Mouse (Mus musculus): ENCODE measurements at regions not wholly inside any gene's neighbourhood (a gene's known extent, or its start where the extent isn't known, plus 50 kb on each side); places are given as distances from the start of the nearest gene placed in this dataset.

DNA sequence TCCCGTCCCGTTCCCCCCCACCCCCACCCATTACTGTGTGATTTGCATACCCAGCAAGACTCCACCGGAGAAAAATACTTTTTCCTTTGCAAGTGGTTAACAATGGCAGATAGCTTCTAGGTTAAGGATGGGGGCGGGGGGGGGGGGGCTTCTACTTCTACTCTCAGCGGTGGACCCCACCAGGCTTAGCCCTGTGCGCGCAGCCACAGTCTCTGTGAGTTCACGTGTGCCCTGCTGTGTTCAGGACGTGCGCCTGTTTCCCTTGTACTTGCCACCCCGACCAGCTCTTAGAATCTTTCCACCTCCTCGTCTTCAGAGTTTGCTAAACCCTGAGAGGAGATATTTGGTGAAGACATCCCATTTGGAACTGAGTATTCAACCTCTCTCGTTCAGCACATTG lies 86.9 kb downstream of the Inhbb start:
- ATAC-seq (ENCODE audit: low FRiP score, low read depth): no peak
- 32% methylated on average over 13 of the region's 13 CpGs for WGBS
- H3K9me3 ChIP-seq: no peaks in the 10 kb centered on the region

GRCm38 (mm10) chr1:119330751-119331326 lies 91.2 kb downstream of the Inhbb start:
- Histone ChIP-seq H3K9ac (no peak overlapping the region), H3K27ac (no peak overlapping the region), H3K36me3 (no peaks in the 10 kb centered on the region), H3K4me2 (replicated peaks) (no peak overlapping the region), H3K4me1 (peaks cover 18% of the 10 kb centered on the region), H3K27me3 (replicated peaks) (no peaks in the 10 kb centered on the region), H3K4me3 (no peak overlapping the region), H3K9me3 (no peaks in the 10 kb centered on the region)
- WGBS: 85% methylated on average over 4 of the region's 4 CpGs
- ATAC-seq (ENCODE audit: low FRiP score, low read depth): no peak

More for the DNA sequence above, 86.9 kb downstream of the Inhbb start:
- Histone ChIP-seq H3K27me3 (replicated peaks) (no peaks in the 10 kb centered on the region), H3K27ac (no peak overlapping the region), H3K36me3 (no peaks in the 10 kb centered on the region), H3K4me3 (no peak overlapping the region), H3K4me2 (replicated peaks) (no peak overlapping the region), H3K9ac (no peak overlapping the region), H3K4me1 (no peaks in the 10 kb centered on the region)

- H3K27me3 ChIP-seq (replicated peaks): no peaks in the 10 kb centered on the region
- no peak overlapping the region for H3K9ac ChIP-seq
- H3K27ac ChIP-seq: peak overlapping the region; percentile 46; the same call in 1 of the 2 replicates
- no peaks in the 10 kb centered on the region for H3K36me3 ChIP-seq
- WGBS: 37% methylated on average over 7 of the region's 7 CpGs
- no peak overlapping the region for H3K4me3 ChIP-seq
- peaks cover 18% of the 10 kb centered on the region for H3K4me1 ChIP-seq
- H3K4me2 ChIP-seq (replicated peaks): peak overlapping the region; percentile 2; the same call in 1 of the 2 replicates
- no peaks in the 10 kb centered on the region for H3K9me3 ChIP-seq
- peak; percentile 52 for ATAC-seq (ENCODE audit: low FRiP score, low read depth)
These were observed 92.2 kb downstream of the Inhbb start for GRCm38 (mm10) chr1:119329693-119330434.

DNA sequence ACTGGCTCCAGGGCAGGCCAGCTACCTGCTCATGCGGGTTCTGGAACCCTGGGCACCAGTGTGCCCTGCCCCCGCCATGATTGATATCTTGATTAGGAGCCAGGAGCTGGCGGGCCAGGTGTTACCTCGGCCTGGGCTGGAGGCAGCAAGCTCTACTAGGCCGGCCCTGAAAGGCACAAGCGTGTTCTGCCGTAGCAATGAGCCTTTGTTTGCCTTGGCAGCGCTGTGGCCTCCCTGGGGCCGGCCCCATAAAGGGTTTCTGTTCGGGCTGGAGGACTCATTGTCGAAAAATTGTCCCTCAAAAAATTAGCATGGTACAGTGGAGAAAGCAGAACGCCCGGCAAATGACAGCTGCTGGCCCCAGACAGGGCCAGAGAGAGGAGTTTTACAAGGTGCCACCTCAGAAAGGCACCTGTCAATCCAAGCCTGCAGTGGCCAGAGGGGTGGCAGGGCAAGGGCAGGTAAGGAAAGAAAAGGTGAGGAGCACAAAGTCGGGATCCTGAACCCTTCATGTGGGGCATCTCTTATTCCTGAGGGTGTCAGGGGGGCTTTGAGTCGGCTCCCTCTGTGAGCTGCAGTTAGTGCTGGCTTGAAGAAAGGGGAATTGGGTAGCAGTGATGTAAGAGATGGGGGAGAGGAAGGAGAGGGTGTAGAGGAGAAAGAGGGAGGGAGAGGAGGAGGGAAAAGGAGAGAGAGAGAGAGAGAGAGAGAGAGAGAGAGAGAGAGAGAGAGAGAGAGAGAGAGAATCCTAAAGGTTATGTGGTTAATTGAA lies 92.9 kb downstream of the Inhbb start:
- peak; percentile 82 for ATAC-seq (ENCODE audit: low FRiP score, low read depth)
- Histone ChIP-seq H3K36me3 (no peaks in the 10 kb centered on the region), H3K4me1 (peaks cover 18% of the 10 kb centered on the region), H3K4me2 (replicated peaks) (peak overlapping the region; percentile 2; the same call in 1 of the 2 replicates), H3K4me3 (no peak overlapping the region), H3K9me3 (no peaks in the 10 kb centered on the region), H3K27ac (peak overlapping the region; percentile 46; the same call in 1 of the 2 replicates), H3K9ac (no peak overlapping the region), H3K27me3 (replicated peaks) (no peaks in the 10 kb centered on the region)
- WGBS: 6% methylated on average over 15 of the region's 15 CpGs

DNA sequence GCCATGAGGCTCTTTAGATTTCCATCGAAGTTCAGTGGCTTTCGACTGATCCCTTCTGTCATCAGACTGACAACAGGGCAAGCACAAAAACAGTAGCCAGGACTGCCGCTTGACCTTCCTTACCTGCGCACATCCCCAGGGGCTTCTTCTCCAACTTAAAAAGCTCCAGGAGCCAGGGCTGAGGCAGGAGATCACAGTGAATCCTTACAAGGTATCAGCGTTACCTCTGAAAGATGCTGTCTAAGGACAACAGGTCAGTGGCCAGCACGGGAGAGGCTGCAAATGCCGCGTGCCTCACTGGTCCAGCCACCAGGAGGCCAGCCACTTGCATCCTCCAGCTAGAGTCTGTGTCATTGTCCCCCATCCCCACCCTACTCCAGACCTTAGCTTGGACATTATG lies 97.5 kb downstream of the Inhbb start:
- H3K36me3 ChIP-seq: no peaks in the 10 kb centered on the region
- no peak overlapping the region for H3K4me3 ChIP-seq
- peaks cover 12% of the 10 kb centered on the region for H3K4me1 ChIP-seq
- no peaks in the 10 kb centered on the region for H3K27me3 ChIP-seq (replicated peaks)
- WGBS: 83% methylated on average over 8 of the region's 8 CpGs
- no peak overlapping the region for H3K27ac ChIP-seq
- no peak overlapping the region for H3K4me2 ChIP-seq (replicated peaks)
- no peak for ATAC-seq (ENCODE audit: low FRiP score, low read depth)
- H3K9ac ChIP-seq: no peak overlapping the region
- H3K9me3 ChIP-seq: no peaks in the 10 kb centered on the region

DNA sequence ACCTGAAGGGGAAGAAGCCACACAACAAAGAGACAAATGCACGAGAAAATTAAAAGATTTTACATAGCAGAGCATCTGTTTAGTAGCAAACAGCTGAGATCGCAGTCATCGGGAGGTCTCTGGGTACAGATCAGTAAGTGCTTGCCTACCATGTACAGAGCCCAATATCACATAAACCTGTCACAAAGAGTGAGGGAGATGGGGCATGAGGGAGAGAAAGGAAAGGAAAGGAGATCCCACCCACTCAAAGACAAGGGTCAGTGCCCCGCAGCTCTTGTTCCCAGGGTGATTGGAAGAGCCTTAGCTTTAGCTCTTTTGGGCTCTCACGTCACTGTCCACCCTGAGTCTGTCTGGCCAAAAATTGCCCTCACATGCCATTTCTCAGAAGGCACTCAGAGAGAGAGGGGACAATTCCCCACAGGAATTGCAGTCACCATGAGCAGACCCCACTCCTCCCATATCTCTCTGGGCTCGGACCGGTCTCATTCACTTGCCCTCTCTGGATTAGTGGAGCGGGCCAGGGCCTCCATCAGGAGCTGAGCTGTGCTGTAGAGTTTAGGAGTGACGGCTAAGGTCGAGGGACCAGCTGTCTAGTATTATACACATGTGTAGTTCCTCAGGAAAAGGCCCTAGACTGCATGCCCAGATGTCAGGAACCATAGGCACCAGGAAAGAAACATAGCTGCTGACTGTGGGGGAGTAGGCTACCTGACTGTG lies 99.6 kb downstream of the Inhbb start:
- Histone ChIP-seq H3K36me3 (no peaks in the 10 kb centered on the region), H3K4me3 (no peak overlapping the region), H3K4me1 (no peaks in the 10 kb centered on the region), H3K27ac (no peak overlapping the region), H3K9me3 (no peaks in the 10 kb centered on the region), H3K27me3 (replicated peaks) (no peaks in the 10 kb centered on the region), H3K9ac (no peak overlapping the region), H3K4me2 (replicated peaks) (no peak overlapping the region)
- no peak for ATAC-seq (ENCODE audit: low FRiP score, low read depth)
- 83% methylated on average over 10 of the region's 10 CpGs for WGBS

DNA sequence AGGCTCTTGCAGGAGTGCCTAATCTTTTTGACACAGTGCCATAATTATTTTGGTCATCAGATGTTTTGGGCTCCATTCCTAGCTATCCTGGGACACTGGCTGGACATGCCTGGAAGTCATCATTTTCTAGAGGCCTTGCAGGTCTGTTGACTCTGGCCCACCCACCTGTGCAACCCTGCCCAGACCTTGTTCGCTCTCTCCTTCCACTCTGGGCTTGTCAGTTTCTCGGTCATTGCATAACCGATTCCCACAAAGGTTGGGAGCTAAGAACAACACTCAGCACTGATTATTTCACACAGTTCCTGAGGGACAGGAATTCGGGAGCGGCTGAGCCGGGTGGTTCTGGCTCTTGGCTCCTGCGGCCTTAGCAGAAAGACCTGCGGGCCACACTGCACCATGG lies 100.2 kb downstream of the Inhbb start:
- no peak overlapping the region for H3K4me3 ChIP-seq
- ATAC-seq (ENCODE audit: low FRiP score, low read depth): no peak
- no peaks in the 10 kb centered on the region for H3K9me3 ChIP-seq
- H3K36me3 ChIP-seq: no peaks in the 10 kb centered on the region
- H3K9ac ChIP-seq: no peak overlapping the region
- no peak overlapping the region for H3K4me2 ChIP-seq (replicated peaks)
- H3K4me1 ChIP-seq: no peaks in the 10 kb centered on the region
- no peak overlapping the region for H3K27ac ChIP-seq
- WGBS: 92% methylated on average over 8 of the region's 8 CpGs
- no peaks in the 10 kb centered on the region for H3K27me3 ChIP-seq (replicated peaks)

GRCm38 (mm10) chr1:119317006-119317405 lies 105.0 kb downstream of the Inhbb start:
- H3K27ac ChIP-seq: no peak overlapping the region
- no peaks in the 10 kb centered on the region for H3K36me3 ChIP-seq
- 89% methylated on average over 4 of the region's 4 CpGs for WGBS
- no peak overlapping the region for H3K9ac ChIP-seq
- ATAC-seq (ENCODE audit: low FRiP score, low read depth): no peak
- H3K9me3 ChIP-seq: no peaks in the 10 kb centered on the region
- H3K4me1 ChIP-seq: no peaks in the 10 kb centered on the region
- no peak overlapping the region for H3K4me2 ChIP-seq (replicated peaks)
- H3K27me3 ChIP-seq (replicated peaks): no peaks in the 10 kb centered on the region
- no peak overlapping the region for H3K4me3 ChIP-seq

DNA sequence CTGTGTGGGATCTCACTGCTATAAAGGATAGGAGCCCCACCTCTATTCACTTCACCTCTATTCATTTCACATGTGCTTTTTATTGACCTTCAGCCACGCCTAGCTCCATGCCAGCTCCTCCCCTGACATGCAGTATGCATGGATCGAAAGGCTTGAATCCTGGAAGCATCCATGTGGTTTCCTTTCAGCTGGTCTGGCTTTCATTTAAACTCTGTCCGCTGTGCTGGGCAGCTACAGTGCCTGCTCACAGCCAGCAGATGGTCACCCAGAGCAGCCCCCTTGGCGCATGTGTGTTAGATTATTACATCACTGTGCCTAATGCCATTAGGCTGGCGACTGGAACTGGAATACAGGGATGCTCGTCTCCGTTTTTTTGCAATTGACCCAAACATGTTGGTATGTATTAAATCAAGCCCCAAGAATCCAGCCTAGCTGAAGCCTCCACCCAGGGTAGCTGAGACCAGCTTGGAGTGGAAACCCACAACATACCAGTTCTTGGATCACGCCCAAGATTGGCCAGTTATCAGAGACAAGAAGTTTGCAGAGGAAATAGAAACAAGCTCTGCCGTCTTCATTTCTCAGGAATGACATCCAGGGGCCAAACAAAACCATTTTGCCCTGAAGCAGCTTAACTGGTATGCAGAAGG lies 113.2 kb downstream of the Inhbb start:
- WGBS: 77% methylated on average over 9 of the region's 9 CpGs
- H3K4me2 ChIP-seq (replicated peaks): no peak overlapping the region
- H3K27me3 ChIP-seq (replicated peaks): 0 out of 2 replicates have a peak, but pooled peaks cover 3% of the 10 kb centered on the region
- no peak overlapping the region for H3K4me3 ChIP-seq
- no peak overlapping the region for H3K9ac ChIP-seq
- no peaks in the 10 kb centered on the region for H3K9me3 ChIP-seq
- H3K36me3 ChIP-seq: no peaks in the 10 kb centered on the region
- peaks cover 11% of the 10 kb centered on the region for H3K4me1 ChIP-seq
- no peak for ATAC-seq (ENCODE audit: low FRiP score, low read depth)
- no peak overlapping the region for H3K27ac ChIP-seq

DNA sequence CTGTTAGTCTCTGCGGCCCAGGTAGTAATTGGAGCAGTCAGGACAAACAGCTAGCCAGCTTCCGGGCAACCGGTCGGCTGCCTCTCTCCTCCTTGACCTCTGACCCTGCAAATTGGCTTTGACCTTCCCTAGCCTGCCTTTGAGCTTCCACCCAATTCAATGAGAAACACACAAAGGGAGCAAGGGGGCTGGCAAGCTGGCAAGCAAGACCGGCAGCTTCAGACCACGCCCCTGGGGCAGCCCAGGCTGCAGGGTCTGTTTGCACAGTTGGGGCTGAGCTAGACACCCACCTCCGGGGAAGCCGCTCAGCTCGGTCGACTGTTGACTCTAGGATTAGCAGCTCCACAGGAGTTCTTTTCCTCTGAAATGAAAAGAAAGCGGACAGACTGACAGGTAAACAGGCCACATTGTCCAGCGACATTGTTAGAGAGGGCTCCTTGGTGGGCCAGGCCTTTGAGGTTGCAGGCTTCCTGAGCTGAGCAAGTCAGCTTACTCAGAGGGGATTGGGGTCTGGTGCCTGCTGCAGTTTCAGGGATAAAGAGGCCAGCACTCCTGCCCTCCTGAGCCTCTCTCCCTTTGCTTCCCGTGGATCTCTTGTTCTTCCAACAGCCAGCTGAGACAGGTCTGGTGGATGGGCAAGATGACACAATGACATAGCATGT lies 116.6 kb downstream of the Inhbb start:
- Histone ChIP-seq H3K36me3 (no peaks in the 10 kb centered on the region), H3K9ac (0 out of 2 replicates have a peak overlapping the region, but pooled peaks have one; percentile 35), H3K27ac (no peak overlapping the region), H3K9me3 (no peaks in the 10 kb centered on the region), H3K4me3 (no peak overlapping the region), H3K27me3 (replicated peaks) (0 out of 2 replicates have a peak, but pooled peaks cover 3% of the 10 kb centered on the region), H3K4me2 (replicated peaks) (no peak overlapping the region), H3K4me1 (peaks cover 11% of the 10 kb centered on the region)
- WGBS: 6% methylated on average over 13 of the region's 13 CpGs
- no peak for ATAC-seq (ENCODE audit: low FRiP score, low read depth)

DNA sequence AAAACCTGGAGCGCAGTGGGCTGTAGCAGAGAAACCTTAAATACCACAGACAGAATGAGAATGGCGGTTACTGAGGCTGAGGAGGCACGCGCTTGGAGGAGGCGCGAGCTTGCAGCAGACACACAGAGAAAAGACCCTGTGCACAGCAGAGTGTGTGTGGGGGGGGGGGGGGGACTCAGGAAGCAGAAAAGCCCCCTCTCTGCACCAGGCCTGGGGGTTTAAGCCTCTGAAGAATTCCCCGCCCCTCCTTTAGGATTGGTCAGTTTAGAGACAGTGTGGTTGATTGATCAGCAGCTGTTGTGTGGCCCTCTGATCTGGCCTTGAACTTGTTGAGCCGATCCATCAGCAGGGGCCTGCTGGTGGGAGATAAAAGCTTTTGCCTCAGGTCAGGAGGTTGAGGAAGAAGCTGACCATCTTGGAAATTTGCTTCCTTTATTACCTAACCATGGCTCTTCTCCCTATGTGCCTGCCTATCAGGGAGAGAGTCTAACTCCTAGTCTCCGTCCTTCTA lies 117.5 kb downstream of the Inhbb start:
- Histone ChIP-seq H3K27me3 (replicated peaks) (0 out of 2 replicates have a peak, but pooled peaks cover 3% of the 10 kb centered on the region), H3K36me3 (no peaks in the 10 kb centered on the region), H3K4me3 (no peak overlapping the region), H3K27ac (no peak overlapping the region), H3K4me2 (replicated peaks) (peak overlapping the region; percentile 24), H3K9me3 (no peaks in the 10 kb centered on the region), H3K4me1 (peaks cover 11% of the 10 kb centered on the region), H3K9ac (no peak overlapping the region)
- WGBS: 27% methylated on average over 9 of the region's 9 CpGs
- no peak; the same call in 1 of the 2 replicates for ATAC-seq (ENCODE audit: low FRiP score, low read depth)

Measured in neural tube, embryonic 12.5 days (tissue).